Mouse (Mus musculus): ENCODE results near the gene Triap1.

GRCm38 (mm10) chr5:115364782-115365181 lies 23.8 kb downstream of the Triap1 start:
- TF ChIP-seq CTCF (IDR thresholded peaks at IDR 0.05; ENCODE audit: borderline replicate concordance, control insufficient read depth, extremely low read depth, insufficient read depth, low read length, poor library complexity) (no peak), POLR2A (IDR thresholded peaks at IDR 0.05; ENCODE audit: control insufficient read depth, extremely low read depth, insufficient read depth, low read length, poor library complexity) (no peak)
